Mouse (Mus musculus) heart, embryonic 15.5 days (tissue): ENCODE results near the gene Cacna1g. TPM values are rescaled to one million over a fixed set of nuclear protein-coding genes. Genes with fewer than 3 reads are reported as not detected.

Source experiments
- ATAC-seq: fragments of 200-750 bp; cut with Nextera tagmentation; replicated peaks from 2 replicates; pipeline ENCODE4 v1.8.0; 2017; ENCODE audit warnings: low read depth, moderate TSS enrichment; ENCODE audit not compliant: insufficient number of reproducible peaks, insufficient read depth, low FRiP score
- H3K27ac ChIP-seq: fragments of 300-500 bp; sonication (generic); 2 replicates; pipeline ENCODE4 v1.5.1; 2015; ENCODE audit warnings: mild to moderate bottlenecking, inconsistent platforms
- H3K27me3 ChIP-seq: fragments of 300-500 bp; sonication (generic); 2 replicates; pipeline ENCODE4 v1.6.1; 2015; ENCODE audit warnings: inconsistent platforms
- H3K36me3 ChIP-seq: fragments of 300-500 bp; sonication (generic); 2 replicates; pipeline ENCODE4 v1.6.1; 2015; ENCODE audit warnings: mild to moderate bottlenecking, inconsistent platforms
- H3K4me1 ChIP-seq: fragments of 300-500 bp; sonication (generic); replicated peaks from 2 replicates; pipeline ENCODE4 v1.6.1; 2015; ENCODE audit warnings: inconsistent platforms
- H3K4me2 ChIP-seq: fragments of 300-500 bp; sonication (generic); 2 replicates; pipeline ENCODE4 v1.6.1; 2015; ENCODE audit warnings: inconsistent platforms, mild to moderate bottlenecking, moderate library complexity
- H3K4me3 ChIP-seq: fragments of 300-500 bp; sonication (generic); 2 replicates; pipeline ENCODE4 v1.5.1; 2015; ENCODE audit warnings: mild to moderate bottlenecking, inconsistent platforms
- H3K9ac ChIP-seq: fragments of 300-500 bp; sonication (generic); 2 replicates; pipeline ENCODE4 v1.6.1; 2015; ENCODE audit warnings: mild to moderate bottlenecking, inconsistent platforms
- H3K9me3 ChIP-seq: fragments of 300-500 bp; sonication (generic); replicated peaks from 2 replicates; pipeline ENCODE4 v1.6.1; 2016; ENCODE audit warnings: inconsistent platforms
- WGBS: fragments of 180-500 bp; shearing (Covaris S2); methylation state at CpG from one replicate; pipeline ENCODE4 v1.1.7; 2015; ENCODE audit warnings: mixed read lengths; 5-methylcytosine and 5-hydroxymethylcytosine counted together
- polyA plus RNA-seq: library from polyadenylated mRNA; unstranded; fragments of >200 nt; fragmentation: Nextera tagmentation; extraction: Ambion mirVana; gene quantifications from 2 replicates; pipeline ENCODE4 v1.2.1, GENCODE M21; 2015

Cacna1g gene
- 6.4 TPM in 2 replicates for polyA plus RNA-seq

DNA sequence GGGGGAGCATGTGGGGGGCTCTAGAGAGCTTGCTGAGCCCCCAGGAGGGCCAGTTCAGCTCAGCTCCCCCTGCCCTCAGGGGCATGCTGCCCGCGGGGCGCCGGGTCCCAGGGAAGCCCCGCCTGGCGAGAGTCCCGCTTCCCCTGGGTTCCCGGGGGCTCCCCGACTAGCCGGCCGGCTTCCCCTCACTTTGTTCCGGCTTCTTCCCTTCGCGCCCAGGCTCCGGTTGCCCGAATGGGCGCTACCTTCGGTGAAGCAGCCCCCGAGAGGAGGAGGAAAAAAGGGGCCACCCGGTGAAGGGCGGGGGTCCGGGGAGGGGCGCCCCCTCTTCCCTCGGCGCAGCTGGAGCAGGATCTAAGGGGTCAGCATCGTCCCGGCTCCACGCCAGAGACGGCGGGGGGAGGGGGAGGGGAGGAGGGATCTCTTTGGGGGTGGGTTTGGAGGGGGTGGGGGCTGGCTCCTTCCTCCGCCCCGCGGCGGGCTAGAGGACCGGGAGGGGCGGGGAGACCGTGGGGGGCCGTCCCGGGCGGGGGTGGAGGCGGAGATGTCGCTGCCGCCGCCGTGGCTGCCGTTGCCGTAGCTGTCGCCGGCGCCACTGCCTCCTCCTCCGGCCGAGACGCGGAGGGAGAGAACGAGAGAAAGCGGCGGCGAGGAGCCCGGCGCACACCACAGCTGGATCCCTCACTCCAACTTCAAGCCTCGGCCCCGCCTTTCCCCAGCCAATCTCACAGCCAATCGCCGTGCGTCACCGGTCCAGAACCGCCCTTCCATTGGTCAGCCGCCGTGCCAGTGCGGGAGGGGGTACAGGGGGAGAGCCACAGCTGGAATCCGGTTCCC lies at the start of gene Cacna1g:
TSS of gene Cacna1g (minus strand) at position 492 of the 837 bp plus-strand sequence.
- peaks cover 54% of the 10 kb centered on the region for H3K4me1 ChIP-seq
- H3K9me3 ChIP-seq, result no peaks in the 10 kb centered on the region
- ATAC-seq, result peak; percentile 88
- H3K27ac ChIP-seq, result peak within 1 kb of the TSS; percentile 61
- peak within 1 kb of the TSS; percentile 62 for H3K9ac ChIP-seq
- H3K27me3 ChIP-seq, result peaks cover 74% of the 10 kb centered on the region
- peak within 1 kb of the TSS; percentile 92 for H3K4me2 ChIP-seq
- peak within 1 kb of the TSS; percentile 58 for H3K4me3 ChIP-seq
- WGBS, result 1% methylated on average over 43 of the region's 71 CpGs
- H3K36me3 ChIP-seq, result no peaks in the 10 kb centered on the region

DNA sequence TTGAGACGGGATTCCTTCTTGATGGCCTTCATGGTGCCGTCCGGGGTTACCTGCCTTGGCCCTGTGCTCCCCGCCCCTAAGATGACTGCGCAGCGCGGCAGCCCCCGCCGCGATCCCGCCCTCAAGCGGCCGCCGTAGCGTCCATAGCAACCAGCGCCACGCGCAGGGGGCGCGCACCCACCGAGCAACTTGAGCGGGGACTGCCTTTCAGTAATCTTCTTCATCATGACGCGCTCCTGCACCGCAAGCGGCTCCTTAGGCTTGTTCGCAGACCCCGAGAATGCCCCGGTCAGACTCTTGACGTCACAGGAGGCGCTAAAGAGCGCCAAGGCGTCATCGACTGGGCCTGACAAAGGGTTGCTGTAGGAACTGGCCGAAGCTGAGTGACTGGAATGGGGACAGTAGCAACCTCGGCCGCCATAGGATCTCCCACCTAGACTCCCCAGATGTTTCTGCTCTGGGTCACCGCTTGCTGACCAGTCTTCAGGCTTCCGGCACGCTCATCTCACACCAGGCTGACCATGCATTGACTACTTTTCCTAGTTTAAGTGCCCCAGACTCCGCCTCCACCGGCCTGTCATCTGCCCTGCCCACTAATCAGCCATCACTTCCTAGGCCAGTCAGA lies 47.3 kb upstream of the Cacna1g start, which contains the start of gene Mycbpap:
TSS of gene Mycbpap (minus strand) at position 524 of the 625 bp plus-strand sequence.
- peaks cover 24% of the 10 kb centered on the region for H3K4me1 ChIP-seq
- no peaks in the 10 kb centered on the region for H3K36me3 ChIP-seq
- H3K4me3 ChIP-seq, result peak within 1 kb of the TSS; percentile 61
- peak within 1 kb of the TSS; percentile 58 for H3K9ac ChIP-seq
- peak within 1 kb of the TSS; percentile 50 for H3K27ac ChIP-seq
- H3K9me3 ChIP-seq, result no peaks in the 10 kb centered on the region
- peak within 1 kb of the TSS; percentile 93 for H3K4me2 ChIP-seq
- ATAC-seq, result peak; percentile 61; the same call in 1 of the 2 replicates
- no peaks in the 10 kb centered on the region for H3K27me3 ChIP-seq
- under 1% methylated on average over 42 of the region's 42 CpGs for WGBS

DNA sequence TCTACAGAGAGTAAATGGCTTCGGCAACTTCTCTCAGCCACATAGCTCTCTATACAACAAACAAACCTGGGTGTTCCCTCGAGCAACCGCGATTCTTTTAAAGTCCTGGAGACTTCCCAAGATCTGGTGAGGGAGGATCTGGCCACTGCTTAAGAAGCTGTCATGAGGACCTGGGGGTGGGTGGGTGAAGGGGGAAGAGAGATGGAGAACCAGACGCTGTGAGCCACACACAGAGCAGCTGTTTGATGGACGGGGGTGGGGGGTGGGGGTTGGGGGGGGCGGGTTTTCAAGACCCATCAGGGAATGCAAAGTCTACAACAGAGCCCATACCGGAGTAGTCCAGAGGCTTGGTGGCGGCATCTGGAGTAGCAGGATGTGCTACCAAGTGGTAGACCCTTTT lies 39.5 kb upstream of the Cacna1g start:
- Histone ChIP-seq H3K36me3 (no peaks in the 10 kb centered on the region), H3K9ac (no peak overlapping the region), H3K4me2 (no peak overlapping the region), H3K27me3 (no peaks in the 10 kb centered on the region), H3K4me3 (no peak overlapping the region), H3K4me1 (no peaks in the 10 kb centered on the region), H3K27ac (no peak overlapping the region), H3K9me3 (no peaks in the 10 kb centered on the region)
- WGBS, result 44% methylated on average over 9 of the region's 9 CpGs
- no peak for ATAC-seq

DNA sequence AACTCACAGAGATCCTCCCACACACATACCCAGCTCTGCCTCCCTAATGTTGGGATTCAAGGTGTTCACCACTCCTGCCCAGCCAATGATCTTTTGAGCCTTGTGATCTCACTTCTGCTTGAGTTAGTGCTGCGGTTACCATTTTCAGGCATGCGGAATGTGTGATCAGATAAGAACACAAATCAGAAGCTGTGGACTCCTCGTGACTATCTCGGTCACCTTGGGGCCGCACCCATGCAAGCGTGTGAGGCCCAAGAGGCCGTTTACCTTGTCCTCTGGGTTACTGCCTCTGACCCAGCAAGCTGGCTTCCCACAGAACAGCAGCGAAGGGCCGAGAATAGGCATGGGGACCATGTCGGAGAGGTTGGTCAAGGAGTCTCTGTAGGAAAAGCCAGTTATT lies 35.0 kb upstream of the Cacna1g start:
- H3K4me2 ChIP-seq, result no peak overlapping the region
- H3K27me3 ChIP-seq, result no peaks in the 10 kb centered on the region
- H3K27ac ChIP-seq, result no peak overlapping the region
- no peaks in the 10 kb centered on the region for H3K36me3 ChIP-seq
- no peak overlapping the region for H3K4me3 ChIP-seq
- H3K9me3 ChIP-seq, result no peaks in the 10 kb centered on the region
- no peak for ATAC-seq
- 70% methylated on average over 10 of the region's 10 CpGs for WGBS
- no peak overlapping the region for H3K9ac ChIP-seq
- no peaks in the 10 kb centered on the region for H3K4me1 ChIP-seq

DNA sequence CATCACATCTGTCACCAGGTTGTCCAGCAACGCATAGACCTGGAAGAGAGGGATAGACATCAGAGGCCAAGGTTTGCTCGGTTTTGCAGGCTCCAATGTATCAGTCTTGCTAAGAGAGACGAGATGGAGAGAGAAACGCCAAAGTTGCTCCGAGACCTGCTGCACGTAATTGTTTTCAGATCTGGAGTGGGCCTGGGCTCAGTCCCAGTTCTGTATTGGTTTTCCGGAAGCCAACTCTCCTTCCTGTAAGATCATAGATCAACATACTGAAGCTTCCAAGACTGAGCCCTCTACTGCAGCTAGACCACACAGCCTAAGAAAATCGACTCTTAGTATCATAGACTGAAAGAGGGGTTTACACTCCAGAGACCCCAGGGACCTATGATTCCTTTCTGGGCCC lies 27.5 kb upstream of the Cacna1g start:
- H3K9ac ChIP-seq, result no peak overlapping the region
- H3K27me3 ChIP-seq, result 0 out of 2 replicates have a peak, but pooled peaks cover 2% of the 10 kb centered on the region
- H3K36me3 ChIP-seq, result peaks cover 4% of the 10 kb centered on the region; the same call in 1 of the 2 replicates
- no peak for ATAC-seq
- peaks cover 38% of the 10 kb centered on the region for H3K4me1 ChIP-seq
- no peak overlapping the region for H3K4me3 ChIP-seq
- 74% methylated on average over 8 of the region's 8 CpGs for WGBS
- H3K27ac ChIP-seq, result no peak overlapping the region
- H3K9me3 ChIP-seq, result no peaks in the 10 kb centered on the region
- no peak overlapping the region for H3K4me2 ChIP-seq

DNA sequence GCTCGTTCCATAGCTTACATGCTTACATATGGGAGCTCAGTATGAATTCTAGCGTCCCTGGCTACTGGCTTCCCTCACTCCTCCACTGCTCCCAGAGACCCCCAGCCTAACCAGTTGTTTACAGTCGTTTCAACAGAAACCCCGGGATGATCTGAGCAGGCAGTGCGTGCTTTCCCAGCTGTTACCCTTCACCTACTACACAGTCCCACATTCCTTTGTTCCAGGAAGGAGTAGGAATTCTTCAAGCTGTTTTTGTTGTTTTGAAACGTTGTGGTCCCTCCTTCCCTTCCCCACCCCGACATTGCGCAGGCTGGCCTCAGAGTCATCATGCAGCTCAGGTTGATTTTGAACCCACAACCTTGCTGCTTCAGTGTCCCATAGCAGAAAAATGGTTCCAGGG lies 26.4 kb upstream of the Cacna1g start:
- Histone ChIP-seq H3K4me3 (peak overlapping the region; percentile 61), H3K27me3 (0 out of 2 replicates have a peak, but pooled peaks cover 2% of the 10 kb centered on the region), H3K27ac (peak overlapping the region; percentile 94), H3K9me3 (no peaks in the 10 kb centered on the region), H3K36me3 (peaks cover 6% of the 10 kb centered on the region; the same call in 1 of the 2 replicates), H3K4me2 (peak overlapping the region; percentile 73), H3K4me1 (peaks cover 47% of the 10 kb centered on the region), H3K9ac (peak overlapping the region; percentile 70)
- WGBS, result 25% methylated on average over 8 of the region's 8 CpGs
- no peak for ATAC-seq

DNA sequence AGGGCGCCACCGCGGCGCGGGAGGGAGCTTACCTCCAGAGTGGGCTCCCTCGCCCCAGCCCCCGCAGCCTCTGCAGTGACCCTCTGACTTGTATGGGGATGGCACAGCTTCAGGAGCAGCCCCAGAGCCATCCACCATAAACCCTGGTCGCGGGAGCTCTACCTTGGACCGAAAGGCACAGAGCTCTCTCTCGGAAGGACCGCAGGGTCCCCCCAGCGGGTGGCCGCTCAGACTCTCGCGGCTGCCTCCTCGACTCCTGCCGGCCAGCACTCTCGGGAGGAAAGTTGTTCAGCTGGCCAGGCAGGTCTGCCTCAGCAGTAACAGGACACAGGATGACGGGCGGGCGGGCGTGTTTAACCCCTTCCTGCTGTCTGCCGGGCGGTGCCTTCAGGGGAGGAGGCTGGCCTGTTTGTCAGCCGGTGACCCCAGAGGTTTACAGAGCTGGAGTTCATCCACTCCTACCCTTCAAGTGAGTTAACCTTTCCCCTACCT lies 25.7 kb upstream of the Cacna1g start, which contains the start of gene Epn3:
TSS of gene Epn3 (minus strand) at position 314 of the 492 bp plus-strand sequence.
- peak; percentile 48; the same call in 1 of the 2 replicates for ATAC-seq
- peak within 1 kb of the TSS; percentile 61 for H3K4me3 ChIP-seq
- H3K27me3 ChIP-seq, result 0 out of 2 replicates have a peak, but pooled peaks cover 2% of the 10 kb centered on the region
- peak within 1 kb of the TSS; percentile 70 for H3K9ac ChIP-seq
- H3K36me3 ChIP-seq, result peaks cover 6% of the 10 kb centered on the region; the same call in 1 of the 2 replicates
- H3K27ac ChIP-seq, result peak within 1 kb of the TSS; percentile 94
- peaks cover 53% of the 10 kb centered on the region for H3K4me1 ChIP-seq
- no peaks in the 10 kb centered on the region for H3K9me3 ChIP-seq
- WGBS, result 0% methylated on average over 26 of the region's 26 CpGs
- peak within 1 kb of the TSS; percentile 73 for H3K4me2 ChIP-seq

DNA sequence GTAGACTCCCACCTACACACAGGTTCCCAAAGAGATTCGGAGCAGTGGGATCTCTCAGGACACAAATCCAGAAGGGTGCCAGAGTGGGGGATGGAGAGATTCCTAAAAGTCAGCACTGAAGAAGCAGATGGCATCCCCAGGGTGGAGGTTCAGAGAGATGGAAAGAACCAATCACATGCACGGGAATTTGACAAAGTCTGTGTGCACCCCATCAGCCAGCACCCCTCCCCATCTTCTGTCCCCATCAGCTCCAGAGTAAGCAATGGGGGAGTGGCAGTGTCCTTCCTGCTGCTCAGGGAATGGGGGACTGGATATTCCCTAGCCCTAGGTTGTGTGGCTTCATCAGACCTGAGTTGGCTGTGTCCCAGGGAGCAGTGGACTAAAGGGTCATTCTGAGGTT lies 25.0 kb upstream of the Cacna1g start:
- H3K9me3 ChIP-seq, result no peaks in the 10 kb centered on the region
- peak overlapping the region; percentile 70 for H3K9ac ChIP-seq
- 0 out of 2 replicates have a peak, but pooled peaks have one; percentile 19 for ATAC-seq
- peaks cover 56% of the 10 kb centered on the region for H3K4me1 ChIP-seq
- 5% methylated on average over 2 of the region's 2 CpGs for WGBS
- H3K36me3 ChIP-seq, result peaks cover 10% of the 10 kb centered on the region; the same call in 1 of the 2 replicates
- peak overlapping the region; percentile 94 for H3K27ac ChIP-seq
- H3K4me2 ChIP-seq, result peak overlapping the region; percentile 73
- peak overlapping the region; percentile 61 for H3K4me3 ChIP-seq
- H3K27me3 ChIP-seq, result 0 out of 2 replicates have a peak, but pooled peaks cover 2% of the 10 kb centered on the region

DNA sequence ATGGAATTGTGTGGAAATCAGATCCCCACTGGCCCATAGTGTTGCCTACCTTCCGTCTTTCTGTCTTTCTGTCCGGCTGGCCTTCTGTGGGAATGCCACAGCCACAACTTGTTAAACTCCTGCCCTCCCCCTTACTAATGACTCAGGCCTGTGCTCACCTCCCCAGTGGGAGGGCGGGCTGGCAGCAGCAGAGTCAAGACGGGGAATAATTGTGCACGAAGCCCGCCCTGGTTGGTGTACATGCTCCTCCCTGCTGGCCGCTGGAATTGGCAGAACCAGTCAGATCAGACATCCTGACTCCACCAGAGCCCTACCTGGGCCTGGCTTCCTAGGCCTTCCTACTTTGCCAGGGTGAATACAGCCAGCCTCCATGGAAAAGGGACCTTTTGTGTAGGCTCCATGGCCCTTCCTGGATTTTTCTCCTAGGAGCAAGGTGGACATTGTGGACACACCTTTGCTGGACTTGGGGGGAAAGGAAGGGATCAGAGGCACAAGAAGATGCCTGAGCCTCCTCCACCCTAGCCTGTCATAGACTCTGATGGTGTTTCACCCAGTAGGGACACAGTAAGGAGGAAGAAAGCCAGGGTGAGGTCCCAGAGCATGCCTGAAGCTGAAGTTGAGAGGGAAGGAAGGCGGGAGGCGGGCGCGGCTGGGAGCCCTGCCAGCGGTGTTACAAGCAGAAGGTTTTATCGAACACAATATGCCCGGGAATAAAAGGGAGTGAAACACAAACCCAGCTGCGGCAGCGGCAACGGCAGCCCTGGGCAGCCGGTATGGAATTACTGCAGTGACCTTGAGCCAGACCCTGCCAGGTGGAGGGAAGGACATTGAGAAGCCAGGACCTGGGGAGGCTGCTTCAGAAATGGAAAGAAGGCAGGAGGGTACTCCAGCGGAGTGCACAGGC lies 24.3 kb upstream of the Cacna1g start:
- peak overlapping the region; percentile 61 for H3K4me3 ChIP-seq
- peak; percentile 18; the same call in 1 of the 2 replicates for ATAC-seq
- WGBS, result 16% methylated on average over 19 of the region's 19 CpGs
- H3K9me3 ChIP-seq, result no peaks in the 10 kb centered on the region
- H3K27ac ChIP-seq, result peak overlapping the region; percentile 94
- peak overlapping the region; percentile 70 for H3K9ac ChIP-seq
- H3K4me2 ChIP-seq, result peak overlapping the region; percentile 73
- 0 out of 2 replicates have a peak, but pooled peaks cover 2% of the 10 kb centered on the region for H3K27me3 ChIP-seq
- peaks cover 56% of the 10 kb centered on the region for H3K4me1 ChIP-seq
- H3K36me3 ChIP-seq, result peaks cover 12% of the 10 kb centered on the region; the same call in 1 of the 2 replicates

DNA sequence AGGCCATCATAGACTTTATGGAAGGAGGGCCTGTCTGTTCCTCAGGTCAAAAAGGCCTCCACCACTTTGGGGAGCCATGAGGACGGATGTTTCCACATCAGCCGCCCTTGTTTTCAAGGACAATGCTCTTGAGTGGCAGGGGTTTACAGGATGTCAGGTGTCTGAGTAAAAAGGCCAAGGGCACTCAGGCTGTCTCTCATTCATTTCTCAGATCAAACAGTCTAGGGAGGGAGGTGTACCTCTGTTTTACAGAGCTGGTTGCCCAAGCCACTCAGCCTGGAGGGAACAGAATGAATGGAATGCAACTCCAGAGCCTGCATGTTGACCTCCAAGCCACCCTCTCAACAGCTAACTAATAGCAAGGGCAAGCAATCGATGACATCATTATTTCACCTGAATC lies 21.4 kb upstream of the Cacna1g start:
- H3K27ac ChIP-seq, result peak overlapping the region; percentile 82
- peak overlapping the region; percentile 15; the same call in 1 of the 2 replicates for H3K9ac ChIP-seq
- H3K36me3 ChIP-seq, result peaks cover 16% of the 10 kb centered on the region; the same call in 1 of the 2 replicates
- H3K9me3 ChIP-seq, result no peaks in the 10 kb centered on the region
- peak overlapping the region; percentile 14; the same call in 1 of the 2 replicates for H3K4me2 ChIP-seq
- ATAC-seq, result 0 out of 2 replicates have a peak, but pooled peaks have one; percentile 33
- 45% methylated on average over 3 of the region's 3 CpGs for WGBS
- peaks cover 24% of the 10 kb centered on the region for H3K27me3 ChIP-seq
- peaks cover 65% of the 10 kb centered on the region for H3K4me1 ChIP-seq
- H3K4me3 ChIP-seq, result no peak overlapping the region
